Mouse (Mus musculus): Measurements from ENCODE around the gene Tkt.

Tkt gene

GRCm38 (mm10) chr14:30585323-30585722, 37.2 kb downstream of the Tkt start:
- no peak for DNase-seq (ENCODE audit: low read depth)

GRCm38 (mm10) chr14:30586780-30587461, 38.8 kb downstream of the Tkt start:
- no peak for DNase-seq (ENCODE audit: low read depth)

GRCm38 (mm10) chr14:30590041-30590645, 42.0 kb downstream of the Tkt start:
- DNase-seq (ENCODE audit: low read depth): no peak

- DNase-seq (ENCODE audit: low read depth): no peak
Measured at GRCm38 (mm10) chr14:30590918-30591317, 42.8 kb downstream of the Tkt start.

GRCm38 (mm10) chr14:30591417-30591816, 43.3 kb downstream of the Tkt start:
- DNase-seq (ENCODE audit: low read depth): peak; percentile 79

- DNase-seq (ENCODE audit: low read depth): no peak
Measured at GRCm38 (mm10) chr14:30593279-30594091, 45.3 kb downstream of the Tkt start.

GRCm38 (mm10) chr14:30594092-30594695, 46.0 kb downstream of the Tkt start:
- no peak for DNase-seq (ENCODE audit: low read depth)

GRCm38 (mm10) chr14:30595576-30596313, 47.6 kb downstream of the Tkt start:
- DNase-seq (ENCODE audit: low read depth): no peak

GRCm38 (mm10) chr14:30596407-30596806, 48.2 kb downstream of the Tkt start:
- DNase-seq (ENCODE audit: low read depth): no peak

GRCm38 (mm10) chr14:30597142-30597541, 49.0 kb downstream of the Tkt start:
- DNase-seq (ENCODE audit: low read depth): no peak

GRCm38 (mm10) chr14:30606817-30607216, 58.7 kb downstream of the Tkt start:
- DNase-seq (ENCODE audit: low read depth): no peak

- no peak for DNase-seq (ENCODE audit: low read depth)
Measured at GRCm38 (mm10) chr14:30607696-30608095, 59.5 kb downstream of the Tkt start.

GRCm38 (mm10) chr14:30608176-30608575, 60.0 kb downstream of the Tkt start:
- DNase-seq (ENCODE audit: low read depth): no peak

GRCm38 (mm10) chr14:30609499-30609898, 61.3 kb downstream of the Tkt start:
- no peak for DNase-seq (ENCODE audit: low read depth)

- no peak for DNase-seq (ENCODE audit: low read depth)
Measured at GRCm38 (mm10) chr14:30610304-30610703, 62.1 kb downstream of the Tkt start.

- DNase-seq (ENCODE audit: low read depth): no peak
Measured at GRCm38 (mm10) chr14:30610940-30611339, 62.8 kb downstream of the Tkt start.

- DNase-seq (ENCODE audit: low read depth): peak; percentile 74
Measured at GRCm38 (mm10) chr14:30612523-30612922, 64.4 kb downstream of the Tkt start.

- DNase-seq (ENCODE audit: low read depth): no peak
Measured at GRCm38 (mm10) chr14:30612962-30613715, 65.0 kb downstream of the Tkt start.

GRCm38 (mm10) chr14:30616751-30617150, 68.6 kb downstream of the Tkt start:
- DNase-seq (ENCODE audit: low read depth): no peak

GRCm38 (mm10) chr14:30618746-30619275, 70.7 kb downstream of the Tkt start:
- no peak for DNase-seq (ENCODE audit: low read depth)

Data from induced T-regulatory cell, adult 2 months (primary cell).